ENCODE assay signal across 11 mouse cellular contexts in genomic region chr16:28596112-28596511, GRCm38 (mm10).
A peak's percentile ranks its signal among the peaks of the same experiment; 100 is the strongest.
DNase-seq lines count a peak whose midpoint lies in the region; ATAC-seq and TF ChIP-seq lines count a peak whose summit lies in the region.
"Had no signal": no experiment of that assay in that cellular context is flagged by ENCODE, and none has a peak within 500 bp of the region (broad histone marks: within the 10 kb centered on the region; RNA-seq: fewer than 3 reads in every experiment).

No protein-coding gene starts in this region.

- no peak for TF ChIP-seq CTCF in layer of hippocampus, adult 2 months (conservative IDR thresholded peaks at IDR 0.05)

- H3K27ac ChIP-seq in layer of hippocampus, adult 2 months = peak overlapping the region; percentile 79
- H3K27ac ChIP-seq in liver, embryonic 12.5 days = no peak overlapping the region
- H3K27ac ChIP-seq: hindbrain, embryonic 12.5 days; kidney, postnatal 0 days; liver, embryonic 15.5 days had no signal

- no peaks in the 10 kb centered on the region for H3K4me1 ChIP-seq in liver, embryonic 12.5 days
- H3K4me1 ChIP-seq: hindbrain, embryonic 12.5 days; liver, embryonic 15.5 days had no signal

- H3K36me3 ChIP-seq in liver, embryonic 12.5 days = no peaks in the 10 kb centered on the region
- H3K36me3 ChIP-seq: hindbrain, embryonic 12.5 days; liver, embryonic 15.5 days had no signal

- ATAC-seq in erythroblast, adult 5-6 weeks (replicated peaks; ENCODE audit: low FRiP score, poor library complexity, severe bottlenecking) = no peak
- no peak for ATAC-seq in liver, embryonic 12.5 days

- intact Hi-C loops in left cerebral cortex, postnatal 36 days (cut with DNase I) = loop anchor here (5.0 to 10.0 kb wide), 3 partner anchors 79 to 979 kb away; partner anchors contain the start of genes Fgf12 and Opa1

- no peak overlapping the region for H3K4me3 ChIP-seq in layer of hippocampus, adult 2 months
- H3K4me3 ChIP-seq in liver, embryonic 12.5 days = no peak overlapping the region
- H3K4me3 ChIP-seq: hindbrain, embryonic 12.5 days; liver, embryonic 15.5 days had no signal

- H3K27me3 ChIP-seq in liver, embryonic 12.5 days (replicated peaks) = no peaks in the 10 kb centered on the region
- H3K27me3 ChIP-seq: hindbrain, embryonic 12.5 days; liver, embryonic 15.5 days had no signal

- peak; percentile 2 for DNase-seq in adrenal gland, postnatal 25 days
- DNase-seq in adrenal gland, postnatal 36 days = no peak
- peak; percentile 71 for DNase-seq in cerebellum, adult 9-10 months
- peak; percentile 73 to 82 for DNase-seq in layer of hippocampus, adult 2 months (ENCODE audit: low spot score in 2 of 2)
- DNase-seq in left cerebral cortex, postnatal 36 days (ENCODE audit: low spot score in 2 of 2) = peak; percentile 83 to 87
- DNase-seq in lung, postnatal 25 days (ENCODE audit: low spot score) = no peak

- H3K9ac ChIP-seq in liver, embryonic 12.5 days = no peak overlapping the region
- H3K9ac ChIP-seq: hindbrain, embryonic 12.5 days; liver, embryonic 15.5 days had no signal

- no peak overlapping the region for H3K4me2 ChIP-seq in liver, embryonic 12.5 days
- H3K4me2 ChIP-seq: hindbrain, embryonic 12.5 days; liver, embryonic 15.5 days had no signal

- WGBS in liver, embryonic 12.5 days (ENCODE audit: insufficient replicate concordance) = 70% methylated on average over 13 of the region's 13 CpGs

- H3K9me3 ChIP-seq in liver, embryonic 12.5 days (replicated peaks) = no peaks in the 10 kb centered on the region
- H3K9me3 ChIP-seq: hindbrain, embryonic 12.5 days; liver, embryonic 15.5 days had no signal

Comparison
In these comparisons a context has a peak if more than half of its experiments do, and no peak if none do; other contexts are left out.
1. DNase-seq: peak in adrenal gland, postnatal 25 days (single experiment), cerebellum, adult 9-10 months (single experiment), layer of hippocampus, adult 2 months (2 of 2) and left cerebral cortex, postnatal 36 days (2 of 2); none in adrenal gland, postnatal 36 days (0 of 2) and lung, postnatal 25 days (single experiment).